Mouse (Mus musculus) hindbrain, embryonic 14.5 days (tissue): ENCODE data around the gene Cfap65. TPM values are rescaled to one million over a fixed set of nuclear protein-coding genes. Genes with fewer than 3 reads are reported as not detected.
A peak's percentile ranks its signal among the peaks of the same experiment; 100 is the strongest.

ENCODE experiments used
- ATAC-seq: fragments of 200-750 bp; cut with Nextera tagmentation; 2 replicates; pipeline ENCODE4 v1.8.0; 2017; ENCODE audit warnings: moderate number of reproducible peaks, mild to moderate bottlenecking, moderate TSS enrichment, moderate library complexity; ENCODE audit not compliant: low FRiP score
- DNase-seq: peaks from one replicate; pipeline ENCODE4 v3.0.0-alpha.2; 2015; ENCODE audit warnings: low spot score
- H3K27ac ChIP-seq: fragments of 300-500 bp; sonication (generic); 2 replicates; pipeline ENCODE4 v1.5.1; 2014; ENCODE audit warnings: mild to moderate bottlenecking, moderate library complexity
- H3K27me3 ChIP-seq: fragments of 300-500 bp; sonication (generic); 2 replicates; pipeline ENCODE4 v1.6.1; 2014; ENCODE audit warnings: mild to moderate bottlenecking, low read length, mixed read lengths; ENCODE audit not compliant: control insufficient read depth, insufficient read depth
- H3K36me3 ChIP-seq: fragments of 300-500 bp; sonication (generic); replicated peaks from 2 replicates; pipeline ENCODE4 v1.6.1; 2014; ENCODE audit not compliant: control insufficient read depth, insufficient read depth
- H3K4me1 ChIP-seq: fragments of 300-500 bp; sonication (generic); replicated peaks from 2 replicates; pipeline ENCODE4 v1.6.1; 2014; ENCODE audit warnings: antibody characterized with exemption, low read length, mixed read lengths; ENCODE audit not compliant: control insufficient read depth, insufficient read depth
- H3K4me2 ChIP-seq: fragments of 300-500 bp; sonication (generic); replicated peaks from 2 replicates; pipeline ENCODE4 v1.6.1; 2014; ENCODE audit warnings: mild to moderate bottlenecking, moderate library complexity
- H3K4me3 ChIP-seq: fragments of 300-500 bp; sonication (generic); replicated peaks from 2 replicates; pipeline ENCODE4 v1.5.1; 2014; ENCODE audit warnings: mild to moderate bottlenecking, low read length
- H3K9ac ChIP-seq: fragments of 300-500 bp; sonication (generic); 2 replicates; pipeline ENCODE4 v1.6.1; 2014
- H3K9me3 ChIP-seq: fragments of 300-500 bp; sonication (generic); 2 replicates; pipeline ENCODE4 v1.6.1; 2016; ENCODE audit warnings: low read length; ENCODE audit not compliant: control insufficient read depth
- WGBS: fragments of 180-500 bp; shearing (Covaris S2); extraction: QIAGEN DNeasy Blood & Tissue Kit; methylation state at CpG from one replicate; pipeline ENCODE4 v1.1.7; 2014; 5-methylcytosine and 5-hydroxymethylcytosine counted together
- polyA plus RNA-seq: library from polyadenylated mRNA; unstranded; fragments of >200 nt; fragmentation: Nextera tagmentation; extraction: Ambion mirVana; gene quantifications from 2 replicates; pipeline ENCODE4 v1.2.1, GENCODE M21; 2014

Cfap65 gene
- polyA plus RNA-seq, 1 experiment from 2014 or later = 1.2 TPM

GRCm38 (mm10) chr1:74961722-74962121 is 26.3 kb upstream of the Cfap65 start:
- DNase-seq (no peak), ATAC-seq (no peak)
- H3K27me3 ChIP-seq = peaks cover 9% of the 10 kb centered on the region; the same call in 1 of the 2 replicates
- WGBS = 93% methylated on average over 7 of the region's 7 CpGs
- H3K9ac ChIP-seq = no peak overlapping the region
- H3K9me3 ChIP-seq = no peaks in the 10 kb centered on the region
- no peaks in the 10 kb centered on the region for H3K4me1 ChIP-seq
- H3K36me3 ChIP-seq = no peaks in the 10 kb centered on the region
- H3K4me3 ChIP-seq = no peak overlapping the region
- no peak overlapping the region for H3K4me2 ChIP-seq
- no peak overlapping the region for H3K27ac ChIP-seq

- no peaks in the 10 kb centered on the region for H3K9me3 ChIP-seq
- H3K27me3 ChIP-seq = peaks cover 20% of the 10 kb centered on the region
- no peak overlapping the region for H3K4me3 ChIP-seq
- no peak overlapping the region for H3K27ac ChIP-seq
- no peak overlapping the region for H3K4me2 ChIP-seq
- WGBS = 93% methylated on average over 7 of the region's 7 CpGs
- H3K9ac ChIP-seq = no peak overlapping the region
- ATAC-seq (no peak), DNase-seq (no peak)
- no peaks in the 10 kb centered on the region for H3K36me3 ChIP-seq
- no peaks in the 10 kb centered on the region for H3K4me1 ChIP-seq
These were observed 24.7 kb upstream of the Cfap65 start for GRCm38 (mm10) chr1:74960059-74960458.

- peaks cover 93% of the 10 kb centered on the region for H3K27me3 ChIP-seq
- H3K27ac ChIP-seq = no peak within 1 kb of the TSS
- ATAC-seq = no peak
- no peak for DNase-seq
- under 1% methylated on average over 51 of the region's 55 CpGs for WGBS
- H3K4me1 ChIP-seq = peaks cover 22% of the 10 kb centered on the region
- H3K4me2 ChIP-seq = peak within 1 kb of the TSS; percentile 60
- H3K9me3 ChIP-seq = no peaks in the 10 kb centered on the region
- H3K9ac ChIP-seq = peak within 1 kb of the TSS; percentile 34; the same call in 1 of the 2 replicates
- no peaks in the 10 kb centered on the region for H3K36me3 ChIP-seq
- peak within 1 kb of the TSS; percentile 32 for H3K4me3 ChIP-seq
These were observed 16.3 kb upstream of the Cfap65 start, which contains the start of gene Ihh for GRCm38 (mm10) chr1:74951556-74952210. Gene Ihh (minus strand): TSS chr1:74951672.

GRCm38 (mm10) chr1:74950576-74951490 is 15.4 kb upstream of the Cfap65 start:
- 2% methylated on average over 79 of the region's 84 CpGs for WGBS
- H3K4me2 ChIP-seq = peak overlapping the region; percentile 60
- H3K4me3 ChIP-seq = peak overlapping the region; percentile 32
- H3K9me3 ChIP-seq = no peaks in the 10 kb centered on the region
- peaks cover 97% of the 10 kb centered on the region for H3K27me3 ChIP-seq
- DNase-seq = no peak
- no peak for ATAC-seq
- no peak overlapping the region for H3K27ac ChIP-seq
- peaks cover 22% of the 10 kb centered on the region for H3K4me1 ChIP-seq
- no peaks in the 10 kb centered on the region for H3K36me3 ChIP-seq
- peak overlapping the region; percentile 34; the same call in 1 of the 2 replicates for H3K9ac ChIP-seq

- H3K4me2 ChIP-seq = peak overlapping the region; percentile 60
These were observed 14.7 kb upstream of the Cfap65 start for GRCm38 (mm10) chr1:74950066-74950465.

GRCm38 (mm10) chr1:74949666-74950050 is 14.3 kb upstream of the Cfap65 start:
- Histone ChIP-seq H3K27ac (no peak overlapping the region), H3K4me3 (0 out of 2 replicates have a peak overlapping the region, but pooled peaks have one; percentile 32), H3K4me1 (peaks cover 22% of the 10 kb centered on the region), H3K36me3 (no peaks in the 10 kb centered on the region), H3K4me2 (no peak overlapping the region), H3K27me3 (peaks cover 99% of the 10 kb centered on the region), H3K9me3 (no peaks in the 10 kb centered on the region), H3K9ac (no peak overlapping the region)
- 4% methylated on average over 24 of the region's 24 CpGs for WGBS
- ATAC-seq (no peak), DNase-seq (no peak)

More at GRCm38 (mm10) chr1:74950066-74950465, 14.7 kb upstream of the Cfap65 start:
- no peak overlapping the region for H3K9ac ChIP-seq
- no peak overlapping the region for H3K27ac ChIP-seq
- H3K27me3 ChIP-seq = peaks cover 99% of the 10 kb centered on the region
- no peaks in the 10 kb centered on the region for H3K9me3 ChIP-seq
- no peaks in the 10 kb centered on the region for H3K36me3 ChIP-seq
- 4% methylated on average over 16 of the region's 16 CpGs for WGBS
- ATAC-seq = no peak
- peak; percentile 28 for DNase-seq
- H3K4me3 ChIP-seq = peak overlapping the region; percentile 32; the same call in 1 of the 2 replicates
- peaks cover 22% of the 10 kb centered on the region for H3K4me1 ChIP-seq

GRCm38 (mm10) chr1:74948784-74949665 is 13.6 kb upstream of the Cfap65 start:
- 4% methylated on average over 20 of the region's 20 CpGs for WGBS
- Histone ChIP-seq H3K27me3 (peaks cover 94% of the 10 kb centered on the region), H3K9me3 (no peaks in the 10 kb centered on the region), H3K4me2 (peak overlapping the region; percentile 54), H3K36me3 (no peaks in the 10 kb centered on the region), H3K4me1 (peaks cover 22% of the 10 kb centered on the region), H3K9ac (no peak overlapping the region), H3K27ac (no peak overlapping the region), H3K4me3 (peak overlapping the region; percentile 26; the same call in 1 of the 2 replicates)
- ATAC-seq = peak; percentile 74
- peak; percentile 72 for DNase-seq

GRCm38 (mm10) chr1:74947986-74948670 is 12.7 kb upstream of the Cfap65 start:
- no peaks in the 10 kb centered on the region for H3K36me3 ChIP-seq
- no peak overlapping the region for H3K27ac ChIP-seq
- ATAC-seq = no peak
- peak overlapping the region; percentile 26 for H3K4me3 ChIP-seq
- peak overlapping the region; percentile 31; the same call in 1 of the 2 replicates for H3K9ac ChIP-seq
- H3K9me3 ChIP-seq = no peaks in the 10 kb centered on the region
- WGBS = 1% methylated on average over 41 of the region's 41 CpGs
- DNase-seq = no peak
- H3K27me3 ChIP-seq = peaks cover 90% of the 10 kb centered on the region
- peaks cover 22% of the 10 kb centered on the region for H3K4me1 ChIP-seq
- H3K4me2 ChIP-seq = peak overlapping the region; percentile 54
